Mouse (Mus musculus): Measurements from ENCODE around the gene Cdc34b.
"Not testable (repeated sequence)": the region's sequence is repeated elsewhere in the genome, so short reads cannot be mapped to it uniquely, and the experiment has no call there.

The Cdc34b gene

GRCm38 (mm10) chr11:94741732-94742272, at the start of gene Cdc34b:
TSS of gene Cdc34b (plus strand) at chr11:94741782.
- DNase-seq: no peak

- not testable (repeated sequence) for DNase-seq
These were observed 49.1 kb upstream of the Cdc34b start for GRCm38 (mm10) chr11:94692502-94692901.

GRCm38 (mm10) chr11:94695508-94695907, 46.1 kb upstream of the Cdc34b start:
- DNase-seq: no peak

GRCm38 (mm10) chr11:94697140-94697539, 44.4 kb upstream of the Cdc34b start:
- no peak for DNase-seq

GRCm38 (mm10) chr11:94697703-94698464, 43.7 kb upstream of the Cdc34b start:
- DNase-seq: no peak

GRCm38 (mm10) chr11:94699399-94699798, 42.2 kb upstream of the Cdc34b start:
- no peak for DNase-seq

- peak; percentile 22 to 23 for DNase-seq
These were observed 40.0 kb upstream of the Cdc34b start for GRCm38 (mm10) chr11:94701401-94702215.

- DNase-seq: peak; percentile 20 to 22
These were observed 39.4 kb upstream of the Cdc34b start for GRCm38 (mm10) chr11:94702216-94702610.

GRCm38 (mm10) chr11:94704020-94704419, 37.6 kb upstream of the Cdc34b start:
- DNase-seq: no peak

- no peak for DNase-seq
These were observed 37.1 kb upstream of the Cdc34b start, which contains the start of gene Gm11541 for GRCm38 (mm10) chr11:94704472-94704871. TSS of gene Gm11541 (minus strand) at chr11:94704499.

- no peak for DNase-seq
These were observed 28.2 kb upstream of the Cdc34b start for GRCm38 (mm10) chr11:94713246-94713860.

- DNase-seq: no peak
These were observed 26.0 kb upstream of the Cdc34b start for GRCm38 (mm10) chr11:94715622-94716021.

GRCm38 (mm10) chr11:94716754-94717153, 24.8 kb upstream of the Cdc34b start:
- peak; percentile 32 to 34 for DNase-seq

- no peak for DNase-seq
These were observed 24.3 kb upstream of the Cdc34b start for GRCm38 (mm10) chr11:94717239-94717638.

- no peak for DNase-seq
These were observed 23.3 kb upstream of the Cdc34b start for GRCm38 (mm10) chr11:94718113-94718909.

GRCm38 (mm10) chr11:94719216-94719615, 22.4 kb upstream of the Cdc34b start:
- no peak for DNase-seq

GRCm38 (mm10) chr11:94727306-94727705, 14.3 kb upstream of the Cdc34b start:
- DNase-seq: no peak

- no peak for DNase-seq
These were observed 13.0 kb upstream of the Cdc34b start for GRCm38 (mm10) chr11:94728545-94728944.

- no peak for DNase-seq
These were observed 12.0 kb upstream of the Cdc34b start for GRCm38 (mm10) chr11:94729565-94729964.

- DNase-seq: peak; percentile 62 to 64
These were observed 11.3 kb upstream of the Cdc34b start for GRCm38 (mm10) chr11:94730261-94730660.

GRCm38 (mm10) chr11:94731229-94731628, 10.4 kb upstream of the Cdc34b start:
- no peak for DNase-seq

GRCm38 (mm10) chr11:94732773-94733172, 8.8 kb upstream of the Cdc34b start:
- no peak for DNase-seq
